Mouse (Mus musculus): ENCODE measurements around the gene Stra8. TPM values are rescaled to one million over a fixed set of nuclear protein-coding genes. Genes with fewer than 3 reads are reported as not detected.

The Stra8 gene
- polyA plus RNA-seq, 1 experiment from 2014 or later, result not detected

GRCm38 (mm10) chr6:34906125-34906524 lies 13.8 kb upstream of the Stra8 start:
- no peaks in the 10 kb centered on the region for H3K27me3 ChIP-seq
- H3K4me3 ChIP-seq, result no peak overlapping the region
- no peak overlapping the region for H3K27ac ChIP-seq (replicated peaks)
- WGBS, result 76% methylated on average over 2 of the region's 2 CpGs
- no peak overlapping the region for H3K9ac ChIP-seq (replicated peaks)
- peaks cover 20% of the 10 kb centered on the region; the same call in 1 of the 2 replicates for H3K36me3 ChIP-seq
- H3K9me3 ChIP-seq, result no peaks in the 10 kb centered on the region
- no peak overlapping the region for H3K4me2 ChIP-seq (replicated peaks)
- H3K4me1 ChIP-seq, result peaks cover 11% of the 10 kb centered on the region
- no peak for ATAC-seq (replicated peaks)

- peaks cover 11% of the 10 kb centered on the region for H3K4me1 ChIP-seq
- no peaks in the 10 kb centered on the region for H3K27me3 ChIP-seq
- no peak overlapping the region for H3K27ac ChIP-seq (replicated peaks)
- no peak overlapping the region for H3K4me2 ChIP-seq (replicated peaks)
- H3K9ac ChIP-seq (replicated peaks), result no peak overlapping the region
- no peak for ATAC-seq (replicated peaks)
- H3K36me3 ChIP-seq, result peaks cover 16% of the 10 kb centered on the region; the same call in 1 of the 2 replicates
- WGBS, result 90% methylated on average over 4 of the region's 4 CpGs
- no peaks in the 10 kb centered on the region for H3K9me3 ChIP-seq
- H3K4me3 ChIP-seq, result no peak overlapping the region
These were observed 13.3 kb upstream of the Stra8 start for GRCm38 (mm10) chr6:34906661-34907060.

GRCm38 (mm10) chr6:34907121-34907614 lies 12.8 kb upstream of the Stra8 start:
- WGBS, result 82% methylated on average over 2 of the region's 2 CpGs
- no peak for ATAC-seq (replicated peaks)
- H3K9me3 ChIP-seq, result no peaks in the 10 kb centered on the region
- no peaks in the 10 kb centered on the region for H3K27me3 ChIP-seq
- H3K4me3 ChIP-seq, result no peak overlapping the region
- no peak overlapping the region for H3K27ac ChIP-seq (replicated peaks)
- H3K36me3 ChIP-seq, result peaks cover 13% of the 10 kb centered on the region; the same call in 1 of the 2 replicates
- no peak overlapping the region for H3K4me2 ChIP-seq (replicated peaks)
- H3K4me1 ChIP-seq, result peaks cover 11% of the 10 kb centered on the region
- no peak overlapping the region for H3K9ac ChIP-seq (replicated peaks)

GRCm38 (mm10) chr6:34907696-34908260 lies 12.2 kb upstream of the Stra8 start:
- Histone ChIP-seq H3K4me2 (replicated peaks) (no peak overlapping the region), H3K36me3 (peaks cover 13% of the 10 kb centered on the region; the same call in 1 of the 2 replicates), H3K9me3 (no peaks in the 10 kb centered on the region), H3K27me3 (no peaks in the 10 kb centered on the region), H3K4me1 (peaks cover 11% of the 10 kb centered on the region), H3K4me3 (no peak overlapping the region), H3K27ac (replicated peaks) (no peak overlapping the region), H3K9ac (replicated peaks) (no peak overlapping the region)
- ATAC-seq (replicated peaks), result no peak
- whole genome bisulfite sequencing, result 91% methylated on average over 18 of the region's 18 CpGs

GRCm38 (mm10) chr6:34909631-34910345 lies 10.2 kb upstream of the Stra8 start:
- Histone ChIP-seq H3K4me2 (replicated peaks) (peak overlapping the region; percentile 55), H3K27ac (replicated peaks) (peak overlapping the region; percentile 84; the same call in 1 of the 2 replicates), H3K27me3 (no peaks in the 10 kb centered on the region), H3K36me3 (peaks cover 5% of the 10 kb centered on the region; the same call in 1 of the 2 replicates), H3K4me1 (peaks cover 11% of the 10 kb centered on the region), H3K9ac (replicated peaks) (peak overlapping the region; percentile 79), H3K9me3 (no peaks in the 10 kb centered on the region), H3K4me3 (peak overlapping the region; percentile 83)
- no peak for ATAC-seq (replicated peaks)
- 51% methylated on average over 8 of the region's 8 CpGs for WGBS

GRCm38 (mm10) chr6:34910371-34911219 lies 9.4 kb upstream of the Stra8 start, which contains the start of gene Wdr91:
Gene Wdr91, minus strand, starts transcription at chr6:34910876.
- Histone ChIP-seq H3K36me3 (peaks cover 5% of the 10 kb centered on the region; the same call in 1 of the 2 replicates), H3K9ac (replicated peaks) (peak within 1 kb of the TSS; percentile 79), H3K4me2 (replicated peaks) (peak within 1 kb of the TSS; percentile 55), H3K4me1 (peaks cover 11% of the 10 kb centered on the region), H3K4me3 (peak within 1 kb of the TSS; percentile 83), H3K27ac (replicated peaks) (peak within 1 kb of the TSS; percentile 84), H3K9me3 (no peaks in the 10 kb centered on the region), H3K27me3 (no peaks in the 10 kb centered on the region)
- under 1% methylated on average over 61 of the region's 64 CpGs for WGBS
- peak; percentile 94 for ATAC-seq (replicated peaks)

GRCm38 (mm10) chr6:34913341-34914040 lies 6.5 kb upstream of the Stra8 start:
- no peak overlapping the region for H3K9ac ChIP-seq (replicated peaks)
- WGBS, result 88% methylated on average over 13 of the region's 13 CpGs
- H3K36me3 ChIP-seq, result no peaks in the 10 kb centered on the region
- no peak overlapping the region for H3K27ac ChIP-seq (replicated peaks)
- no peak for ATAC-seq (replicated peaks)
- H3K4me3 ChIP-seq, result no peak overlapping the region
- H3K27me3 ChIP-seq, result no peaks in the 10 kb centered on the region
- H3K4me1 ChIP-seq, result peaks cover 11% of the 10 kb centered on the region
- no peaks in the 10 kb centered on the region for H3K9me3 ChIP-seq
- no peak overlapping the region for H3K4me2 ChIP-seq (replicated peaks)

GRCm38 (mm10) chr6:34914462-34914861 lies 5.5 kb upstream of the Stra8 start:
- Histone ChIP-seq H3K36me3 (no peaks in the 10 kb centered on the region), H3K27me3 (no peaks in the 10 kb centered on the region), H3K9ac (replicated peaks) (no peak overlapping the region), H3K4me1 (peaks cover 7% of the 10 kb centered on the region), H3K4me3 (no peak overlapping the region), H3K9me3 (no peaks in the 10 kb centered on the region), H3K27ac (replicated peaks) (no peak overlapping the region), H3K4me2 (replicated peaks) (no peak overlapping the region)
- 82% methylated on average over 3 of the region's 3 CpGs for WGBS
- no peak for ATAC-seq (replicated peaks)

GRCm38 (mm10) chr6:34919146-34919545 lies 817 bp upstream of the Stra8 start:
- H3K4me1 ChIP-seq, result no peaks in the 10 kb centered on the region
- no peak overlapping the region for H3K9ac ChIP-seq (replicated peaks)
- no peak overlapping the region for H3K27ac ChIP-seq (replicated peaks)
- no peaks in the 10 kb centered on the region for H3K27me3 ChIP-seq
- no peak overlapping the region for H3K4me2 ChIP-seq (replicated peaks)
- H3K4me3 ChIP-seq, result no peak overlapping the region
- H3K36me3 ChIP-seq, result no peaks in the 10 kb centered on the region
- 87% methylated on average over 7 of the region's 7 CpGs for WGBS
- no peaks in the 10 kb centered on the region for H3K9me3 ChIP-seq
- no peak for ATAC-seq (replicated peaks)

GRCm38 (mm10) chr6:34920631-34921030 lies 668 bp downstream of the Stra8 start:
- H3K27me3 ChIP-seq, result no peaks in the 10 kb centered on the region
- H3K27ac ChIP-seq (replicated peaks), result no peak overlapping the region
- no peak overlapping the region for H3K9ac ChIP-seq (replicated peaks)
- no peaks in the 10 kb centered on the region for H3K9me3 ChIP-seq
- H3K4me1 ChIP-seq, result no peaks in the 10 kb centered on the region
- no peaks in the 10 kb centered on the region for H3K36me3 ChIP-seq
- no peak overlapping the region for H3K4me2 ChIP-seq (replicated peaks)
- H3K4me3 ChIP-seq, result no peak overlapping the region
- ATAC-seq (replicated peaks), result no peak
- WGBS, result 95% methylated on average over 12 of the region's 12 CpGs

GRCm38 (mm10) chr6:34921941-34922340 lies 2.0 kb downstream of the Stra8 start:
- WGBS, result 54% methylated on average over 14 of the region's 14 CpGs
- Histone ChIP-seq H3K36me3 (no peaks in the 10 kb centered on the region), H3K9ac (replicated peaks) (no peak overlapping the region), H3K27me3 (no peaks in the 10 kb centered on the region), H3K4me2 (replicated peaks) (no peak overlapping the region), H3K4me1 (no peaks in the 10 kb centered on the region), H3K9me3 (no peaks in the 10 kb centered on the region), H3K27ac (replicated peaks) (no peak overlapping the region), H3K4me3 (no peak overlapping the region)
- ATAC-seq (replicated peaks), result no peak
